Mouse (Mus musculus): ENCODE measurements around the gene Ift80. TPM values are rescaled to one million over a fixed set of nuclear protein-coding genes. Genes with fewer than 3 reads are reported as not detected.

Gene Ift80
- total RNA-seq, 2 experiments from 2014 or later, result 18.9 to 19.4 TPM

Small RNA genes within 50 kb of the gene (microRNA-seq; reads per million reads assigned to microRNA genes)
- gene Mir15b, result 533 to 699 reads per million in 2 experiments
- 55.0 to 89.6 reads per million in 2 experiments for gene Mir16-2

Other genes starting within 250 kb of the Ift80 start
- 1 to 10 TPM; 6.6 to 8.6 TPM for gene 1110032F04Rik, start 135.0 kb downstream of the Ift80 start, total RNA-seq (2021)
- gene Smc4, start 168 bp upstream of the Ift80 start, total RNA-seq (2021), result 1 to 10 TPM; 8.4 to 9.3 TPM
- 1 to 10 TPM; 6.3 to 7.1 TPM for gene Trim59, start 40.2 kb upstream of the Ift80 start, total RNA-seq (2021)
- 10 to 100 TPM; 67.6 to 74.6 TPM for gene Kpna4, start 122.5 kb upstream of the Ift80 start, total RNA-seq (2021)
- gene Arl14, start 217.8 kb upstream of the Ift80 start, total RNA-seq (2021), result not detected